Mouse (Mus musculus) cerebellum, adult 18-20 months (tissue): Measurements from ENCODE around the gene Aldh6a1.

Experiments
- DNase-seq, 2 experiments: peaks; one replicate each; pipeline ENCODE4 v3.0.0; 2021

Aldh6a1 gene

GRCm38 (mm10) chr12:84408819-84409507 lies 41.8 kb downstream of the Aldh6a1 start, which contains the start of the genes Entpd5 and Bbof1:
Gene Entpd5 (minus strand): TSS chr12:84409029.
Gene Bbof1 (plus strand): TSS chr12:84409071.
- DNase-seq: peak; percentile 92 to 97

GRCm38 (mm10) chr12:84407874-84408818 lies 42.7 kb downstream of the Aldh6a1 start:
- DNase-seq: peak; percentile 26 to 38

- no peak for DNase-seq
These were observed 43.5 kb downstream of the Aldh6a1 start for GRCm38 (mm10) chr12:84407259-84407658.

DNA sequence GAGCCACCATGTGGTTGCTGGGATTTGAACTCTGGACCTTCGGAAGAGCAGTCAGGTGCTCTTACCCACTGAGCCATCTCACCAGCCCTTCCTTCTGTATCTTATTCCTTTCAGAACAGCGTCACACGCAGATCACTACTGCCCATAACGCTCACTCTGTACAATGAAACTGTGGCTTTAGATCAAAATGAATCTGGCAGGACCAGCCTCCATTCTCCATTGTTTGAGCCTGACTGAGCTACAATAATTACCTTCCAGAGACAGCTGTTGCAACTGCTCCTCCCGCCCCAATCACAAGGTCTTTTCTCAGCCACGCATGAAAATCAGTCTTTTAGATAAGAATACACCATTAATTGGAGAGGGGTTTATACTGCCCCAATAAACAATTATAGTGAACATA lies 46.3 kb downstream of the Aldh6a1 start:
- no peak for DNase-seq

GRCm38 (mm10) chr12:84402923-84403322 lies 47.9 kb downstream of the Aldh6a1 start:
- DNase-seq: no peak

DNA sequence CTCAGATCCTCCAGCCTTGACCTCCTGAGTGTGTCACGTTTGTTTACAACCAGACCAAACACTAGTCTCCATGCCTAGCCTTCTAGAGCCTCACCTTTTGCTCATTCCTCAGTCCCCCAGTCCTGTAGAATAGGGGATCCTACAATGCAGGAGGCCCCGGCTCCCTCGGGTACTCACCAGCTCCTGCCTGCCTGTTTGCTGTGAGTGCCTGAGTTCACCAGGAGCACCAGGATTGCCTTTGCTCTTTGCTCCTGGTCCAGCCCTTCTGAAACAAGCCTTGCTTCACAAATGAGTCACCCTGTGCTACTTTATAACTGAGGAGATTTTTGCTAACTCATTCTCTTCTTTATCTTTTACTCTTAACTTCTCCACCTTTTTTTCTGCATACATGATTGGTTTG lies 50.2 kb downstream of the Aldh6a1 start:
- DNase-seq: no peak

GRCm38 (mm10) chr12:84400068-84400467 lies 50.7 kb downstream of the Aldh6a1 start:
- DNase-seq: no peak

- DNase-seq: no peak
These were observed 51.1 kb downstream of the Aldh6a1 start for GRCm38 (mm10) chr12:84399663-84400062.

DNA sequence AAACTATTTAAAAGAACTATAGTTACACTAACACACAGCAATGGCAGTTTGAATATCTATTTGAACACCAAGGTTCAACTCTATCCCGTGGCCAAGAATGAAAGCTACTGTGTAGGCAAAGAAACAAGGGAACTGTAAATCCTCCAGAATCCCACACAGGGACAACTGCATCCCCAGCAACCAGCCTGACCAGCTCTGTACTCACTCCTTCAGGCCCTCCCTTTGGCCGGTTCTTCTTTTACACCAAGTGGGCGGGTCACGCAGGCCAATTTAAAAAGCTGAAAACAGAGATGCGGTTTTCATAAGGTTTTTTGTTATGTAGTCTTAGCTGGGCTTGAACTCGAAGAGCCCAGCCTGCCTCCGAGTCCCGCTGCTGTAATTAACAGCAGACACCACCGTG lies 51.7 kb downstream of the Aldh6a1 start:
- DNase-seq: no peak

DNA sequence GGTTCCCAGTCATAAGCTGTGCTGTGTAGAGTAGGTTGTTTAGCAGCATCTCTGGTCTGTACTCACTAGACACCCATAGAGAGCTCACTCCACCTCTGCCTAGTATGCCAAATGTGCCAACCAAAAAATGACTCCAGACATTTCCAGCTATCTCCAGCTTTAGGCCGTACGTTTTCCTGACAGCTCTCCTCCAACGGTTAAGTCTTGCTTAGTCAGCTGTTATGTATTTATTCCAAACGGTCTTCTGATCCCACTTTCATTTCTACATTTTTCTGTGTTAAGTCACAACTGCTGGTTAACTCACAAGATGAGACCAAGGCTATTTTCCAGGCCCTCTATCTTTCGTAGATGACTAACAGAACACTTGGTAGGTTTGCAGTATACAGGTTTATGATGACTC lies 52.2 kb downstream of the Aldh6a1 start:
- DNase-seq: no peak

GRCm38 (mm10) chr12:84397685-84398084 lies 53.1 kb downstream of the Aldh6a1 start:
- no peak for DNase-seq

DNA sequence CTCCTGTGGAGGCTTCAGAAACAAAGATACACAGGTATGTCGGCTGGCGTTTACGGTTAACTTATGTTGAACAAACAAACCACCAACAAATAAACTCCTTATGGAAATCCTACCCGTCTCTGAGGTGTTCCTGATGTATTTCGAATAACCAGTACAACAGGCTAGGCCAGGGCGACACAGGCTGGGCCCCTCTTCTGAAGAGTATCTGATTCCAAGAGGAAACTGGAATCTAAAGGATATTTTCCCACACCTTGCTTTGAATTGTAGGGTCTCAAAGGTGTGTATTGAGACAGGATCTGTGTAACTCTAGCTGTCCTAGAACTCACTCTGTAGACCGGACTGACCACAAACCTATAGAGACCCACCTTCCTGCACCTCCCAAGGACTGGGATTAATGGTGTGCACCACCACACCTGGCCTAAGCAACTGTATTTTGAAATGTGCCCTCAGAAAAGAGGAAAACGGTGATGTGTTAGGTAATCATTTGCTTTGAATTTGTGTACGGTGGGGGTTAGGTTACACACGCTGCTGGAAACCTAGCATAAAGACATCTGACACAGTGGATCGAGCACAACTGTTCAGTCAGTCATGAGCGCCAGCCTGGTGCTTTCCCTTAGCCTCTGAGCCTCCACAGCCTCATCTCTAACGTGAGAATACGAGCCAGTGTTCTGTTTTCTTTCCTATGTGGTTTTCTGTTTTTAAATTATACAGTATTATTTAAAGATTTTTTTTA lies 53.7 kb downstream of the Aldh6a1 start:
- DNase-seq: no peak

DNA sequence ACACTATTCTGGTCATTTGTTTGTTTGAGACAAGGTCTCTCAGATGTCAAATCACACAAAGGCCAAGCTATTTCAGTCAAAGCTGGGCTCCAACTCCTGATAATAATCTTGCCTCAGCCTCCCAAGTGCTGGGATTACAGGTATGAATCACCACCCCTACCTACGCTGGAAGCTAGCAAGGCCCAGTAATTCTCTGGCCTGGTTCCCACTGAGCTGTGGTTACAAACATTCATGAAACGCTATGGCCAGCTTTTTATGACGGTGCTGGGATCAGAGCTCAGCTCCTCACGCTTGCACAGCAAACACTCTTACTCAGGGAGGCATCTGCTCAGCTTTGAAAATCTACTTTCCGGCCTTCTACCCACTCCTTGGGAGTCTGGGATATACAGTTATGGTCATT lies 57.0 kb downstream of the Aldh6a1 start:
- no peak for DNase-seq

DNA sequence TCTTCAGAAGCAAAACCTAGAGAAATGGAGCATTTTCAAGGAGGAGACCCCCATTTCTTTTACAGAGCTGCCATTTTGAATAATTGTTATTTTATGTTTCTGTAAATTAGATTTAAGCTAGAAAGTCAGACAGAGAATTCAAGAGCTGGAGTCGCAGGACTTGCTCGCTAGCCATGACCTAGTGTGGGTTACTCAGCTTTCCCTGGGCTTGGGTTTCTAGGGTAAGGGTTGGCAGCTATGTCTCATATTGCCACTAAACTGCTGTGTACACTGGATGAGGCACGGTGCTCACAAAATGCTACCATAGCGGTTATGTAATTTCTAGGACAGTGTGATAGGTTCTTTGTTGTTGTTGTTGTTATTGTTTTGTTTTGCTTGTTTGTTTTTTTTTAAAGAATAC lies 58.1 kb downstream of the Aldh6a1 start:
- DNase-seq: no peak

- no peak for DNase-seq
These were observed 60.5 kb downstream of the Aldh6a1 start for GRCm38 (mm10) chr12:84390336-84390735.

- DNase-seq: no peak
These were observed 61.9 kb downstream of the Aldh6a1 start for GRCm38 (mm10) chr12:84388774-84389400.

DNA sequence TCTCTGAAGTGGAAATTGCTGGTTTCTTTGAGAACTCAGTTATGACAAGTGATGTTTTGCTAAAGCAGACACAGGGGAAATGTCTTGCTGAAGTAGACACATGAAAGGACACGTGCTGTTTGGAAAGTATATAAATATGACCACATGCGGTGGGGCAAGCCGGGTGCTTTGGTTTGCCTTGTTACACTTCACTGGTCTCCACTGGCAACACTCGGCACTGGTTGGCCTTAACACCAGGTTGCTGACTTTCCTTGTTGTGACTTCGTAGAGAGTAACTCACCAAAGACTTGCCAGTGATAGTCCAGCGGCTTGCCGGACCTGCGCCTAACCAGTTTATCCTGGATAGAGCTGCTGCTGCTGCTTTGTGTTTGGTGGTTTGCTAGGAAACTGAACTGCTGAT lies 62.7 kb downstream of the Aldh6a1 start:
- no peak for DNase-seq

GRCm38 (mm10) chr12:84385408-84385807 lies 65.4 kb downstream of the Aldh6a1 start:
- no peak for DNase-seq

- peak in 1 of 2 experiments; percentile 12 for DNase-seq
These were observed 66.1 kb downstream of the Aldh6a1 start for GRCm38 (mm10) chr12:84384644-84385081.

GRCm38 (mm10) chr12:84382369-84382768 lies 68.4 kb downstream of the Aldh6a1 start:
- DNase-seq: no peak
